Mouse (Mus musculus): ENCODE data around the gene Cd37. TPM values are rescaled to one million over a fixed set of nuclear protein-coding genes. Genes with fewer than 3 reads are reported as not detected.
"Not testable (repeated sequence)": the region's sequence is repeated elsewhere in the genome, so short reads cannot be mapped to it uniquely, and the experiment has no call there.

Gene Cd37
- polyA plus RNA-seq, 1 experiment from 2014 or later, result 7.1 TPM

- H3K9me3 ChIP-seq; H3K9ac ChIP-seq; ATAC-seq (ENCODE audit: insufficient read depth, low FRiP score, low read depth); H3K4me2 ChIP-seq; H3K36me3 ChIP-seq; H3K27me3 ChIP-seq (replicated peaks); H3K4me3 ChIP-seq (replicated peaks); H3K27ac ChIP-seq; H3K4me1 ChIP-seq: not testable (repeated sequence)
- WGBS, result 68% methylated on average over 7 of the region's 7 CpGs
These were observed 16.9 kb upstream of the Cd37 start for GRCm38 (mm10) chr7:45255822-45256221.

GRCm38 (mm10) chr7:45253806-45254205 lies 14.9 kb upstream of the Cd37 start:
- WGBS, result 72% methylated on average over 8 of the region's 8 CpGs
- no peaks in the 10 kb centered on the region for H3K9me3 ChIP-seq
- no peaks in the 10 kb centered on the region for H3K36me3 ChIP-seq
- no peaks in the 10 kb centered on the region for H3K4me1 ChIP-seq
- no peak for ATAC-seq (ENCODE audit: insufficient read depth, low FRiP score, low read depth)
- H3K9ac ChIP-seq, result no peak overlapping the region
- H3K27me3 ChIP-seq (replicated peaks), result no peaks in the 10 kb centered on the region
- no peak overlapping the region for H3K4me3 ChIP-seq (replicated peaks)
- H3K27ac ChIP-seq, result no peak overlapping the region
- no peak overlapping the region for H3K4me2 ChIP-seq

GRCm38 (mm10) chr7:45247666-45248065 lies 8.8 kb upstream of the Cd37 start:
- ATAC-seq (ENCODE audit: insufficient read depth, low FRiP score, low read depth), result no peak
- Histone ChIP-seq H3K4me3 (replicated peaks) (no peak overlapping the region), H3K36me3 (no peaks in the 10 kb centered on the region), H3K4me2 (no peak overlapping the region), H3K27ac (no peak overlapping the region), H3K27me3 (replicated peaks) (no peaks in the 10 kb centered on the region), H3K4me1 (no peaks in the 10 kb centered on the region), H3K9ac (no peak overlapping the region), H3K9me3 (no peaks in the 10 kb centered on the region)
- 50% methylated on average over 3 of the region's 3 CpGs for WGBS

GRCm38 (mm10) chr7:45241389-45241749 lies 2.5 kb upstream of the Cd37 start:
- H3K27me3 ChIP-seq (replicated peaks), result peaks cover 4% of the 10 kb centered on the region; the same call in 1 of the 2 replicates
- 76% methylated on average over 6 of the region's 6 CpGs for WGBS
- H3K36me3 ChIP-seq, result no peaks in the 10 kb centered on the region
- no peaks in the 10 kb centered on the region for H3K9me3 ChIP-seq
- peaks cover 6% of the 10 kb centered on the region for H3K4me1 ChIP-seq
- no peak overlapping the region for H3K9ac ChIP-seq
- H3K4me3 ChIP-seq (replicated peaks), result no peak overlapping the region
- no peak overlapping the region for H3K27ac ChIP-seq
- peak overlapping the region; percentile 54; the same call in 1 of the 2 replicates for H3K4me2 ChIP-seq
- ATAC-seq (ENCODE audit: insufficient read depth, low FRiP score, low read depth), result no peak

- H3K4me2 ChIP-seq, result peak within 1 kb of the TSS; percentile 54
- no peaks in the 10 kb centered on the region for H3K36me3 ChIP-seq
- 0 out of 2 replicates have a peak, but pooled peaks have one; percentile 39 for ATAC-seq (ENCODE audit: insufficient read depth, low FRiP score, low read depth)
- WGBS, result 22% methylated on average over 52 of the region's 53 CpGs
- peak within 1 kb of the TSS; percentile 23 for H3K4me3 ChIP-seq (replicated peaks)
- H3K9ac ChIP-seq, result no peak within 1 kb of the TSS
- peaks cover 6% of the 10 kb centered on the region for H3K4me1 ChIP-seq
- peaks cover 4% of the 10 kb centered on the region; the same call in 1 of the 2 replicates for H3K27me3 ChIP-seq (replicated peaks)
- no peaks in the 10 kb centered on the region for H3K9me3 ChIP-seq
- no peak within 1 kb of the TSS for H3K27ac ChIP-seq
These were observed 1.9 kb upstream of the Cd37 start, which contains the start of gene Slc6a16 for GRCm38 (mm10) chr7:45240633-45241388. TSS of gene Slc6a16 (plus strand) at chr7:45241085.

GRCm38 (mm10) chr7:45240109-45240508 lies 1.2 kb upstream of the Cd37 start:
- no peak overlapping the region for H3K27ac ChIP-seq
- peaks cover 4% of the 10 kb centered on the region; the same call in 1 of the 2 replicates for H3K27me3 ChIP-seq (replicated peaks)
- no peak overlapping the region for H3K4me3 ChIP-seq (replicated peaks)
- ATAC-seq (ENCODE audit: insufficient read depth, low FRiP score, low read depth), result no peak
- H3K9ac ChIP-seq, result no peak overlapping the region
- WGBS, result 86% methylated on average over 7 of the region's 7 CpGs
- H3K36me3 ChIP-seq, result no peaks in the 10 kb centered on the region
- peaks cover 13% of the 10 kb centered on the region for H3K4me1 ChIP-seq
- no peaks in the 10 kb centered on the region for H3K9me3 ChIP-seq
- no peak overlapping the region for H3K4me2 ChIP-seq

GRCm38 (mm10) chr7:45237747-45238699 lies 892 bp downstream of the Cd37 start:
- 73% methylated on average over 17 of the region's 17 CpGs for WGBS
- H3K9ac ChIP-seq, result no peak overlapping the region
- ATAC-seq (ENCODE audit: insufficient read depth, low FRiP score, low read depth), result no peak

GRCm38 (mm10) chr7:45235656-45236180 lies 3.2 kb downstream of the Cd37 start:
- no peaks in the 10 kb centered on the region for H3K9me3 ChIP-seq
- H3K9ac ChIP-seq, result 0 out of 2 replicates have a peak overlapping the region, but pooled peaks have one; percentile 14
- H3K27ac ChIP-seq, result no peak overlapping the region
- peaks cover 15% of the 10 kb centered on the region; the same call in 1 of the 2 replicates for H3K36me3 ChIP-seq
- WGBS, result 41% methylated on average over 17 of the region's 17 CpGs
- peak overlapping the region; percentile 20 for H3K4me3 ChIP-seq (replicated peaks)
- H3K27me3 ChIP-seq (replicated peaks), result peaks cover 4% of the 10 kb centered on the region; the same call in 1 of the 2 replicates
- H3K4me1 ChIP-seq, result peaks cover 31% of the 10 kb centered on the region
- peak overlapping the region; percentile 44 for H3K4me2 ChIP-seq
- ATAC-seq (ENCODE audit: insufficient read depth, low FRiP score, low read depth), result 0 out of 2 replicates have a peak, but pooled peaks have one; percentile 9

More at GRCm38 (mm10) chr7:45237747-45238699, 892 bp downstream of the Cd37 start:
- Histone ChIP-seq H3K4me1 (peaks cover 32% of the 10 kb centered on the region), H3K9me3 (no peaks in the 10 kb centered on the region), H3K27ac (0 out of 2 replicates have a peak overlapping the region, but pooled peaks have one; percentile 13), H3K4me2 (no peak overlapping the region; the same call in 1 of the 2 replicates), H3K27me3 (replicated peaks) (peaks cover 4% of the 10 kb centered on the region; the same call in 1 of the 2 replicates), H3K4me3 (replicated peaks) (0 out of 2 replicates have a peak overlapping the region, but pooled peaks have one; percentile 1), H3K36me3 (no peaks in the 10 kb centered on the region)

GRCm38 (mm10) chr7:45234922-45235571 lies 3.9 kb downstream of the Cd37 start:
- peaks cover 4% of the 10 kb centered on the region; the same call in 1 of the 2 replicates for H3K27me3 ChIP-seq (replicated peaks)
- ATAC-seq (ENCODE audit: insufficient read depth, low FRiP score, low read depth), result peak; percentile 71
- 6% methylated on average over 21 of the region's 21 CpGs for whole genome bisulfite sequencing
- peak overlapping the region; percentile 20 for H3K4me3 ChIP-seq (replicated peaks)
- H3K4me2 ChIP-seq, result peak overlapping the region; percentile 44
- 0 out of 2 replicates have a peak overlapping the region, but pooled peaks have one; percentile 14 for H3K9ac ChIP-seq
- peak overlapping the region; percentile 54; the same call in 1 of the 2 replicates for H3K27ac ChIP-seq
- peaks cover 27% of the 10 kb centered on the region for H3K4me1 ChIP-seq
- no peaks in the 10 kb centered on the region for H3K9me3 ChIP-seq
- peaks cover 15% of the 10 kb centered on the region; the same call in 1 of the 2 replicates for H3K36me3 ChIP-seq

- 17% methylated on average over 29 of the region's 29 CpGs for WGBS
- H3K9ac ChIP-seq, result no peak overlapping the region
These were observed 4.5 kb downstream of the Cd37 start for GRCm38 (mm10) chr7:45234333-45234841.

More at GRCm38 (mm10) chr7:45234333-45234841, 4.5 kb downstream of the Cd37 start:
- peak; percentile 17; the same call in 1 of the 2 replicates for ATAC-seq (ENCODE audit: insufficient read depth, low FRiP score, low read depth)
- Histone ChIP-seq H3K4me1 (peaks cover 27% of the 10 kb centered on the region), H3K27me3 (replicated peaks) (peaks cover 4% of the 10 kb centered on the region; the same call in 1 of the 2 replicates), H3K4me2 (peak overlapping the region; percentile 44), H3K9me3 (no peaks in the 10 kb centered on the region), H3K4me3 (replicated peaks) (peak overlapping the region; percentile 20), H3K36me3 (peaks cover 18% of the 10 kb centered on the region), H3K27ac (peak overlapping the region; percentile 54; the same call in 1 of the 2 replicates)

Data from stomach, embryonic 15.5 days (tissue).